Mouse (Mus musculus) cortical plate, adult 2 months (tissue): ENCODE measurements at regions not wholly inside any gene's neighbourhood (a gene's known extent, or its start where the extent isn't known, plus 50 kb on each side); places are given as distances from the start of the nearest gene placed in this dataset.

Source experiments
- H3K27ac ChIP-seq: fragments of 200-500 bp; 2 replicates; pipeline ENCODE4 v1.5.1; 2012; ENCODE audit warnings: low read length, control low read depth, inconsistent platforms; ENCODE audit not compliant: insufficient read depth
- H3K4me1 ChIP-seq: fragments of 200-500 bp; 2 replicates; pipeline ENCODE4 v1.6.1; 2011; ENCODE audit warnings: low read length; ENCODE audit not compliant: control insufficient read depth, insufficient read depth
- H3K4me3 ChIP-seq: fragments of 200-500 bp; 2 replicates; pipeline ENCODE4 v1.5.1; 2011; ENCODE audit warnings: mild to moderate bottlenecking, low read length, control low read depth; ENCODE audit not compliant: insufficient read depth
- CTCF ChIP-seq: fragments of 200-500 bp; IDR thresholded peaks from 2 replicates; pipeline ENCODE4 v1.5.1; 2011; ENCODE audit warnings: mild to moderate bottlenecking, control low read depth, low read length; ENCODE audit not compliant: insufficient read depth; ENCODE audit errors: extremely low read depth
- POLR2A ChIP-seq: fragments of 200-500 bp; IDR thresholded peaks from 2 replicates; pipeline ENCODE4 v1.6.1; 2011; ENCODE audit warnings: mild to moderate bottlenecking, low read length, control low read depth; ENCODE audit not compliant: insufficient read depth; ENCODE audit errors: extremely low read depth

GRCm38 (mm10) chr4:105626371-105627320, 163.0 kb upstream of the Gm12728 start:
- no peak overlapping the region for H3K27ac ChIP-seq
- no peak overlapping the region for H3K4me3 ChIP-seq
- TF ChIP-seq POLR2A = no peak
- TF ChIP-seq CTCF = no peak
- H3K4me1 ChIP-seq = no peaks in the 10 kb centered on the region

- TF ChIP-seq POLR2A = no peak
- no peak for TF ChIP-seq CTCF
Measured at GRCm38 (mm10) chr4:105629581-105629980, 160.1 kb upstream of the Gm12728 start.

GRCm38 (mm10) chr4:105630595-105631369, 158.9 kb upstream of the Gm12728 start:
- TF ChIP-seq POLR2A = no peak
- no peak for TF ChIP-seq CTCF
- Histone ChIP-seq H3K27ac (no peak overlapping the region), H3K4me3 (no peak overlapping the region), H3K4me1 (no peaks in the 10 kb centered on the region)

More at GRCm38 (mm10) chr4:105629581-105629980, 160.1 kb upstream of the Gm12728 start:
- Histone ChIP-seq H3K4me3 (no peak overlapping the region), H3K4me1 (no peaks in the 10 kb centered on the region), H3K27ac (no peak overlapping the region)

- Histone ChIP-seq H3K27ac (no peak overlapping the region), H3K4me3 (no peak overlapping the region), H3K4me1 (no peaks in the 10 kb centered on the region)
- TF ChIP-seq POLR2A = no peak
- no peak for TF ChIP-seq CTCF
Measured at GRCm38 (mm10) chr4:105632581-105633358, 156.9 kb upstream of the Gm12728 start.

- no peak for TF ChIP-seq POLR2A
- no peak for TF ChIP-seq CTCF
- no peak overlapping the region for H3K4me3 ChIP-seq
- no peaks in the 10 kb centered on the region for H3K4me1 ChIP-seq
- no peak overlapping the region for H3K27ac ChIP-seq
Measured at GRCm38 (mm10) chr4:105633789-105634188, 155.9 kb upstream of the Gm12728 start.

- H3K4me3 ChIP-seq = no peak overlapping the region
- no peak overlapping the region for H3K27ac ChIP-seq
- no peaks in the 10 kb centered on the region for H3K4me1 ChIP-seq
- TF ChIP-seq CTCF (no peak), POLR2A (no peak)
Measured at GRCm38 (mm10) chr4:105640793-105641192, 148.9 kb upstream of the Gm12728 start.

GRCm38 (mm10) chr4:105641582-105641981, 148.1 kb upstream of the Gm12728 start:
- no peak for TF ChIP-seq POLR2A
- no peak for TF ChIP-seq CTCF
- Histone ChIP-seq H3K27ac (no peak overlapping the region), H3K4me3 (no peak overlapping the region), H3K4me1 (no peaks in the 10 kb centered on the region)

GRCm38 (mm10) chr4:105648820-105649446, 140.7 kb upstream of the Gm12728 start:
- no peak overlapping the region for H3K4me3 ChIP-seq
- no peak for TF ChIP-seq POLR2A
- H3K27ac ChIP-seq = no peak overlapping the region
- no peaks in the 10 kb centered on the region for H3K4me1 ChIP-seq

GRCm38 (mm10) chr4:105649447-105649833, 140.2 kb upstream of the Gm12728 start:
- Histone ChIP-seq H3K4me1 (no peaks in the 10 kb centered on the region), H3K27ac (no peak overlapping the region), H3K4me3 (no peak overlapping the region)
- TF ChIP-seq CTCF (no peak), POLR2A (no peak)
